Comparison of ENCODE assay signal across 8 mouse cellular contexts in the genomic region with DNA sequence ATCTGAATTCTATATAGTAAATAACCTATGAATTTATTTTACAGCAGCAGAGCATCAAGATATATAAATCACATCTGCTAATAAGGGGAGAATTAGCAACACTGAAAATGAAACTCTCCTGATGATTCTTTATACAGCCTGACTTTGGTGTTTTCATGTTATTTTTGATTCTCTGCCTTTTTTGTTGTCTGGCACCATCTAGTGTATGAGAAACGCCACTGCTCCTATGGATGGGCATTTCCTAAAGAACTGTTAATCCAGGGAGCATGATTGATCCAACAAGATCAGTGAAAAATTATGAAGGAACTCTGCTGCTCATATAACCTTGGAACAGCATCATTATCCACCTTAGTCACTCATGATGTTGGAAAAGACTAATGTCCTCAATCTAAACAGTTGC. TPM values are rescaled to one million over a fixed set of nuclear protein-coding genes. Genes with fewer than 3 reads are reported as not detected.
DNase-seq lines count a peak whose midpoint lies in the region; ATAC-seq and TF ChIP-seq lines count a peak whose summit lies in the region.

No protein-coding gene starts in this region.

- no peak for ATAC-seq in liver, embryonic 14.5 days (ENCODE audit: insufficient read depth)
- ATAC-seq in Patski, result no peak
- ATAC-seq in embryonic facial prominence, embryonic 14.5 days (ENCODE audit: low read depth), result no peak
- ATAC-seq in kidney, embryonic 14.5 days (ENCODE audit: low FRiP score, low TSS enrichment), result 0 out of 2 replicates have a peak, but pooled peaks have one; percentile 9

- WGBS in liver, embryonic 14.5 days (ENCODE audit: insufficient replicate concordance), result 0% methylated on average over 1 of the region's 1 CpGs
- 0% methylated on average over 1 of the region's 1 CpGs for WGBS in embryonic facial prominence, embryonic 14.5 days
- WGBS in kidney, embryonic 14.5 days, result 3% methylated on average over 1 of the region's 1 CpGs

- H3K4me1 ChIP-seq in liver, embryonic 14.5 days (replicated peaks; ENCODE audit: control insufficient read depth in 2 of 2, insufficient read depth in 2 of 2, low read length in 1 of 2), result 0 out of 4 replicates have a peak, but pooled peaks cover 0 to 2% of the 10 kb centered on the region in 2 experiments
- no peaks in the 10 kb centered on the region for H3K4me1 ChIP-seq in embryonic facial prominence, embryonic 14.5 days (ENCODE audit: control insufficient read depth, insufficient read depth, low read length)
- H3K4me1 ChIP-seq in kidney, embryonic 14.5 days (ENCODE audit: control insufficient read depth, insufficient read depth, low read length), result no peaks in the 10 kb centered on the region

- POLR2A ChIA-PET in Patski (lab: Charles Lee), result no interaction called here

- peak; percentile 61 for TF ChIP-seq CTCF in liver, embryonic 14.5 days (IDR thresholded peaks at IDR 0.05; ENCODE audit: low read depth)
- TF ChIP-seq CTCF in Patski (IDR thresholded peaks at IDR 0.05), result peak; percentile 78

- in situ Hi-C loops in Patski (cut with MboI; ENCODE audit: low pct_unique_long_range_greater_than_20kb), result loop anchor here (5.0 kb wide), 1 partner anchor 160 kb away; no protein-coding TSS in a partner anchor

- no peak for TF ChIP-seq EP300 in liver, embryonic 14.5 days (IDR thresholded peaks at IDR 0.05; ENCODE audit: low read depth)

- H3K27ac ChIP-seq in liver, embryonic 14.5 days, result no peak overlapping the region
- no peak overlapping the region for H3K27ac ChIP-seq in embryonic facial prominence, embryonic 14.5 days (replicated peaks; ENCODE audit: low read depth, low read length)
- H3K27ac ChIP-seq in kidney, embryonic 14.5 days (ENCODE audit: low read depth, low read length), result no peak overlapping the region

- H3K36me3 ChIP-seq in liver, embryonic 14.5 days (replicated peaks; ENCODE audit: control insufficient read depth, insufficient read depth, low read depth), result no peaks in the 10 kb centered on the region
- no peaks in the 10 kb centered on the region for H3K36me3 ChIP-seq in embryonic facial prominence, embryonic 14.5 days (ENCODE audit: control insufficient read depth, insufficient read depth, low read length)
- H3K36me3 ChIP-seq in kidney, embryonic 14.5 days (ENCODE audit: control insufficient read depth, insufficient read depth, low read length), result no peaks in the 10 kb centered on the region

- H3K4me3 ChIP-seq in liver, embryonic 14.5 days (ENCODE audit: insufficient read depth in 1 of 2, low read depth in 2 of 2, low read length in 2 of 2), result no peak overlapping the region
- H3K4me3 ChIP-seq in embryonic facial prominence, embryonic 14.5 days (ENCODE audit: low read depth, low read length), result no peak overlapping the region
- H3K4me3 ChIP-seq in kidney, embryonic 14.5 days (ENCODE audit: low read length), result no peak overlapping the region

- no peak overlapping the region for H3K9ac ChIP-seq in liver, embryonic 14.5 days (replicated peaks)
- H3K9ac ChIP-seq in embryonic facial prominence, embryonic 14.5 days (ENCODE audit: low read depth, low read length), result no peak overlapping the region
- H3K9ac ChIP-seq in kidney, embryonic 14.5 days (ENCODE audit: low read depth, low read length), result no peak overlapping the region

- H3K4me2 ChIP-seq in liver, embryonic 14.5 days (ENCODE audit: low read depth), result no peak overlapping the region
- no peak overlapping the region for H3K4me2 ChIP-seq in embryonic facial prominence, embryonic 14.5 days (ENCODE audit: low read depth, low read length)
- H3K4me2 ChIP-seq in kidney, embryonic 14.5 days (replicated peaks; ENCODE audit: low read depth, low read length), result no peak overlapping the region

- H3K9me3 ChIP-seq in liver, embryonic 14.5 days (ENCODE audit: control insufficient read depth, low read length), result no peaks in the 10 kb centered on the region
- no peaks in the 10 kb centered on the region for H3K9me3 ChIP-seq in embryonic facial prominence, embryonic 14.5 days (ENCODE audit: control insufficient read depth, low read length)
- H3K9me3 ChIP-seq in kidney, embryonic 14.5 days (ENCODE audit: control insufficient read depth, low read length), result no peaks in the 10 kb centered on the region

- CTCF ChIA-PET in Patski (lab: Charles Lee), result interaction anchor here (1.5 kb wide), 1 partner anchor 139 kb away, joined by 5 read pairs; no protein-coding TSS in a partner anchor

- DNase-seq in liver, embryonic 14.5 days (ENCODE audit: low read depth in 3 of 3, low spot score in 3 of 3), result peak in 1 of 3 experiments; percentile 14
- DNase-seq in liver, result no peak
- no peak for DNase-seq in Patski (ENCODE audit: low read depth, low spot score)
- peak; percentile 25 for DNase-seq in embryonic facial prominence, embryonic 14.5 days (ENCODE audit: low spot score)
- DNase-seq in mesoderm, embryonic 11.5 days (ENCODE audit: low read depth, low spot score), result peak; percentile 25
- DNase-seq in spleen, adult 18-20 months, result no peak
- no peak for DNase-seq in urinary bladder, postnatal 10 days (ENCODE audit: low spot score)

- no peaks in the 10 kb centered on the region for H3K27me3 ChIP-seq in liver, embryonic 14.5 days (ENCODE audit: control insufficient read depth, insufficient read depth, low read length)
- H3K27me3 ChIP-seq in Patski, result no peaks in the 10 kb centered on the region
- no peaks in the 10 kb centered on the region for H3K27me3 ChIP-seq in embryonic facial prominence, embryonic 14.5 days (replicated peaks; ENCODE audit: control insufficient read depth, insufficient read depth, low read length)
- no peaks in the 10 kb centered on the region for H3K27me3 ChIP-seq in kidney, embryonic 14.5 days (ENCODE audit: control insufficient read depth, insufficient read depth, low read length)

RNA-seq across cellular contexts. Expression of gene Herc3, which starts 59.3 kb away (rescaled TPM):
- polyA plus RNA-seq in liver, embryonic 14.5 days (2012; rRNA removed), result 2.9 and 3.3 TPM in 2 replicates
- 2.1 and 2.4 TPM in 2 replicates for polyA plus RNA-seq in liver, embryonic 14.5 days (2014; fragmentation: Nextera tagmentation; extraction: Ambion mirVana)
- 27.1 TPM for polyA plus RNA-seq in Patski (2021)
- polyA plus RNA-seq in embryonic facial prominence, embryonic 14.5 days (2014; fragmentation: Nextera tagmentation; extraction: Ambion mirVana), result 10.4 and 13.8 TPM in 2 replicates
- polyA plus RNA-seq in kidney, embryonic 14.5 days (2014; fragmentation: Nextera tagmentation; extraction: Ambion mirVana), result 5.0 and 10.4 TPM in 2 replicates

Comparison
In these comparisons a context has a peak if more than half of its experiments do, and no peak if none do; other contexts are left out.
1. DNase-seq: peak in embryonic facial prominence, embryonic 14.5 days (single experiment) and mesoderm, embryonic 11.5 days (single experiment); none in liver (single experiment), Patski (single experiment), spleen, adult 18-20 months (0 of 2) and urinary bladder, postnatal 10 days (single experiment).